Mouse (Mus musculus): Measurements from ENCODE around the gene Zfp512b. TPM values are rescaled to one million over a fixed set of nuclear protein-coding genes. Genes with fewer than 3 reads are reported as not detected.

Gene Zfp512b
- polyA plus RNA-seq, 1 experiment from 2014 or later, result 70.2 TPM

DNA sequence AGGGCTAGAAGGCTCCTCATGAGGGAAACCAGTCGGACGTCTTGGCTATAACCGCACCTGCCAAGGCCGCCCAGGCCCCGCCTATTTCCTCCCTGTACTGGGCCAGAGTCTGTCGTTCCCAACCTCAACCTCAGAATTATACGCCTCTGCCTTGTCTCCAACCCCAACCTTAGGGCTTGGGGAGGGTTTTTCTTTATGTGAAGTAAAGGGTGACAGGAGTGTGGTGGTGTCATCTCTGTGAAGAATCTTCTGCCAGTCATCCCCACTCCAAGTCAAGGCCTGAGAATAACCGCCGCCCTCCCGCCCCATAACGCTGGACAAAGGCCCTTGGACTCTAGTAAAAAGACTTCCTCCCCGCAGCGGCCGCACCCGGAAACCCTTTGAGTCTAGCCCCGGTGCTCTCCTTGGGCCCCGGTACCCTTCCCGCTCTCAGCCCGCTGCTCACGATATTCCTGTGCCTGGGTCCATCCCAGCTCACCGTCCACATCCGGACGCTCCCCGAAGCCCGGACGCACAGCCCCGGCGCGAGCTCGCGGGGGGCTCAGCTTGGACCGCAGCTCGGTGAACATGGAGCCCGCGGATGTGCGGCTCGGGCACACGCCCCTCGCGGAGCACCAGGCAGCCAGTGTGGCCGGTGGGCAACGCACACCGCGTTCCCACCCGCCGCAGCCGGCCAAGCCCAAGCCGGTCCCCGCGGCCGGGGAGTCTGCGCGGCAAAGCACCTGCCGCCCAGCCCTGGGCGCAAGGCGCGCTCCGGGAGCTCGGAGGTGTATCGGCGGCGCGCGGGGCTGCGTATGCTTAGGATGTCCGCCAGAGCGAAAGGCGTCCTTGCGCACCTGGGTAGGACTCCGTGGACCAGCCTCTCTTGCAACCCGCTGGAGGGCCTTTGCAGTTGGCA, 6.1 kb upstream of the Zfp512b start, which contains the start of gene Samd10:
Gene Samd10 (minus strand): TSS at position 759 of the 898 bp plus-strand sequence.
- Histone ChIP-seq H3K36me3 (peaks cover 16% of the 10 kb centered on the region), H3K4me1 (replicated peaks) (peaks cover 49% of the 10 kb centered on the region), H3K27ac (peak within 1 kb of the TSS; percentile 91), H3K9ac (replicated peaks) (peak within 1 kb of the TSS; percentile 85), H3K9me3 (no peaks in the 10 kb centered on the region), H3K27me3 (no peaks in the 10 kb centered on the region), H3K4me3 (replicated peaks) (peak within 1 kb of the TSS; percentile 54), H3K4me2 (replicated peaks) (peak within 1 kb of the TSS; percentile 75)
- peak; percentile 29 for ATAC-seq
- WGBS, result 1% methylated on average over 71 of the region's 71 CpGs

DNA sequence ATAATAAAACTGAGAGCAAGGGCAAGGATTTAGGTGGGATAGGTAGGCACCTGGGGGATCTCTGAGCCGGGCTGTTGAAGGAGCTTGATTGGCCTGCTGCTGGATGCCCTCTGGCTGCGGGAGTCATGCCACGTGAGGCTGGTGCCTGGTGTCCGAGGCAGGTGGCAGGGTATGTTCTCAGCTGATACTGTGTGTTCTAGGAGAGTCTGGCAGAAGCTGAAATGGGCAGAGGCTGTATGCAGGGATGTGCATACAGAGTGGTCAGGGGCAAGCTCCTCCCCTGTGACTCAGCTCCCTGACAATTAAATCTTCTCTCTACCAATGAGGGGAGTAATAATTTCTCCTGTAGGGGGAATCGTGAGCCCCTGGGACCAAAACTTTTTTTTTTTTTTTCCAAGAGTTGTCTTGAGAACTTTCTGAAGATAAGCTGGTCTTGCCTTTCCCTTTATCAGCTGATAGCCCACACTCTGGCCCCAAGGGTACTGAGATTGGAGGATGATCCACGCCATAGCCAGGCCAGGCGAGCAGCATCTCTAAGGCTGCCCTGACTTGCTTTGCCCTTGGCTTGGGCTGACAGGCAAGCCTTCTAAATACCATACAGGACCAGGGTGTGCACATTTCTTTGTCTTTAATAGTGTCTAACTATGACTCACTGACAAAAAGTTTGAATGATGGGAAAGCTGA, 4.9 kb upstream of the Zfp512b start:
- Histone ChIP-seq H3K9ac (replicated peaks) (0 out of 2 replicates have a peak overlapping the region, but pooled peaks have one; percentile 25), H3K27me3 (no peaks in the 10 kb centered on the region), H3K4me3 (replicated peaks) (peak overlapping the region; percentile 54), H3K27ac (no peak overlapping the region), H3K4me1 (replicated peaks) (peaks cover 50% of the 10 kb centered on the region), H3K36me3 (peaks cover 16% of the 10 kb centered on the region), H3K9me3 (no peaks in the 10 kb centered on the region), H3K4me2 (replicated peaks) (peak overlapping the region; percentile 75)
- ATAC-seq, result no peak
- WGBS, result 69% methylated on average over 7 of the region's 7 CpGs

DNA sequence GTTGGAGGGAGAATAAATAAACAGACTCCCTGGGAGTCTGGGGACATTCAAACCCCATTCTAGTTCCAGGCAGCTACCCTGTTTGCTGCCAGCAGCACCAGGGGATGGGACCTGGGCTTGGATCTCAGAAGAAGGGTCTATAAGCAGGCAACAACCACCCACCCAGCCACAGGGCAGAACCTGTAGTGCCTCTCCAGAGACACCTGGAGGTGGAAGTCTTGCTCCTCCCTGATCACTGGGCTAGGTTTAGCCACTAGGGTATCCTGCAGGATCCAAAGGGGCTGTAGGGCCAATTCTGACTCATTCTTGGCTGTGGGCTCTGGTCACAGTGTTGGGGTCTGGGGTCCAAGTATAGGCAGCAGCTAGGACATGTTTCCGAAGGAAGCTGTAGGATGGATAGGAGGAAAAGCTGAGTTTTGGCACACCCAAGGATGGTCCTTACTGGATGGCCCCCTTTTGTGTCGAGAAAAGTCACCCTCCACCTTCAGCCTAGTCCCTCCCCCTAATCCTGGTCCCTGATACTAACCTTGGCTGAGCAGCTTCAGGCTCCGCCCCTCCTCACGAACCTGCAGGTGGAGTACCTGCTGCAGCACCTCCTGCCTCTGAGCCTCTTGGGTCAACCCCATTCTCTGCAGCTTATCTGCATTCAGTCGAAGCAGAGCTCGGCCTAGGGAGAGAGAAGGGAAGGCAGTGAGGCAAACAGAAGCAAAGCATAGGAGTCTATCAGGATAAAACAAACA, 3.8 kb upstream of the Zfp512b start:
- no peak overlapping the region for H3K4me2 ChIP-seq (replicated peaks)

DNA sequence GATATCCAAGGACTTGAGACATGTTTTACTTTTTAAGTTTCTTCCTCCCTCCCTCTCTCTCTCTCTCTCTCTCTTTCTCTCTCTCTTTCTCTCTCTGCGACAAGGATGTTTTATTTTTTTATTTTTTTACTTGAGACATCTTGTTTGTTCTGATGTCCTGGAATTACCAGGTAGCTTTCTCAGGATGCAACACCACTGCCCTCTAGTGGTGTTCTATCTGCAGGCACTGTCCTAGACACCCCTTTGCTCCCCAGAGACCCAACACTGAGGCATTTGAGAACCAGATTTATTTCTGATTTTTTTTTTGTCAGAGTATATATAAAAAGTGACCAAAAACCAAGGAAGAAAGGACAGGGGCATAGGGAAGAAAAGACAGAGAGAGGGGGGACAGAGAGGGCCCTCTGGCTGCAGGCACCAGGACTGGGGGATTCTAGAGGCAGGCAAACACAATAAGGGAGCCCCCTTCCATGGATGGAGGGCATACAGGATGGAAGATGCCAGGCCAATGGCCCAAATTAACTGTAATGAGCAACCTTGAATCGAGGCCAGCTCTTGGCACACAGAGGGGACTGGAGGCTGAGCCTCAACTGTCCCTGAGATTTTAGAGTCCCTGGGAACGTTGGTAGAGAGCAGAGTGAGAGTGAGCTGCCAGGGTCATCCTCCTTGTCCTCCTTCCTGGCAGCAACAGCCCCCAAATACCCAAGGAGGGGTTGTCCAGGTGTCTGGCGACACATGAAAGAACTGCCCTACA, 2.5 kb upstream of the Zfp512b start:
- Histone ChIP-seq H3K4me1 (replicated peaks) (peaks cover 51% of the 10 kb centered on the region), H3K36me3 (peaks cover 23% of the 10 kb centered on the region), H3K4me2 (replicated peaks) (no peak overlapping the region), H3K4me3 (replicated peaks) (no peak overlapping the region), H3K27me3 (no peaks in the 10 kb centered on the region), H3K27ac (no peak overlapping the region), H3K9ac (replicated peaks) (no peak overlapping the region), H3K9me3 (no peaks in the 10 kb centered on the region)
- no peak for ATAC-seq
- WGBS, result 79% methylated on average over 4 of the region's 4 CpGs

More for the DNA sequence above, 3.8 kb upstream of the Zfp512b start:
- H3K4me1 ChIP-seq (replicated peaks), result peaks cover 45% of the 10 kb centered on the region
- ATAC-seq, result no peak
- H3K4me3 ChIP-seq (replicated peaks), result no peak overlapping the region
- H3K27me3 ChIP-seq, result no peaks in the 10 kb centered on the region
- H3K36me3 ChIP-seq, result peaks cover 16% of the 10 kb centered on the region
- H3K27ac ChIP-seq, result no peak overlapping the region
- H3K9me3 ChIP-seq, result no peaks in the 10 kb centered on the region
- H3K9ac ChIP-seq (replicated peaks), result no peak overlapping the region
- 62% methylated on average over 6 of the region's 6 CpGs for WGBS

DNA sequence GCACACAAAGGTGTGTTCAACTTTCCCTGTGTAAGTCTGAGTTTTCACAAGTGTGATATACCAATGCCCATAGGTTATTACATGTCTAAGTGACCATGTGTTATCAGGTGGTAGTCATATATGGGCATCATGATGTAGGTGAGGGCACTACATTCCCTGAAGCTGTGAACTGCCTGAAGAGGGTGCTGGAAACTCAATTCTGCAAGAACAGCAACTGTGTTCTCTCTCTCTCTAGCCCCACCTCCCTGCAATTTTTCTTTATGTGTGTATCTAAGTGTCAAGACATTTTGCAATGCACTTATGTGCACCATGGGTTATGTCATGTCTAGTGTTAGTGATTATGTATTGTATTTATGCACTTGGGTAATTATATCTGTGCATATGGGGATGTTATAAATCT, 1.3 kb upstream of the Zfp512b start:
- Histone ChIP-seq H3K4me3 (replicated peaks) (no peak overlapping the region), H3K27me3 (no peaks in the 10 kb centered on the region), H3K9me3 (no peaks in the 10 kb centered on the region), H3K4me1 (replicated peaks) (peaks cover 47% of the 10 kb centered on the region), H3K4me2 (replicated peaks) (no peak overlapping the region), H3K27ac (no peak overlapping the region), H3K9ac (replicated peaks) (no peak overlapping the region), H3K36me3 (peaks cover 35% of the 10 kb centered on the region)
- no peak for ATAC-seq

- peak; percentile 25 for ATAC-seq
- 12% methylated on average over 6 of the region's 6 CpGs for WGBS
- peak overlapping the region; percentile 95 for H3K9ac ChIP-seq (replicated peaks)
- H3K4me2 ChIP-seq (replicated peaks), result peak overlapping the region; percentile 89
- H3K27me3 ChIP-seq, result no peaks in the 10 kb centered on the region
- peaks cover 44% of the 10 kb centered on the region for H3K36me3 ChIP-seq
- peaks cover 42% of the 10 kb centered on the region for H3K4me1 ChIP-seq (replicated peaks)
- peak overlapping the region; percentile 89 for H3K27ac ChIP-seq
- H3K4me3 ChIP-seq (replicated peaks), result peak overlapping the region; percentile 98
- H3K9me3 ChIP-seq, result no peaks in the 10 kb centered on the region
Observed at GRCm38 (mm10) chr2:181593042-181593421, 429 bp upstream of the Zfp512b start.

DNA sequence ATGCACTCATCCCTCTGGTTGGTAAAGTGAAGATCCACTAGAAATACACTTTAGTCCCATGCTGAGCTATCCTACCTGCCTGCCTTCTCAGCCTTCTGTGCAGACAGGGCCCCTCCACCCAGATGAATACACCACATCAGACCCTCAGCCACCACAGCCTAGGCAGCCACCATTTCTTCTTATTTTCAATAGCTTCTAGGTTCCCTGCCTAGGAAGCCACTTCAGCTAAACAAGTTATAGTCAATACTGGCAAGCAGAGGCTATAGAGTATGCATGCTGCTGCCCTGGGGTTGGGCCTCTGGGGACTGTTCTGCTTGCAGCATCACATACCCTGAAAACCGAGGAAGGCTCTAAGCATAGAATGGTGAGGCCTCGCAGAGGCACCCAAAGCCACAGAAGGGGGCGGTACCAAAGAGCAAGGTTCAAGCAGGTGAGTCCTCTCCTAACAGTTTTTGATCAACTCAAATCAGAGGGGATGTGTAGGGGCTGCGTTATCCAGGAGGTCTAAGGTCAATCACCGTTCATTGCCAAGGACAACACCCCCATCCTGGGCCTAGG, 996 bp downstream of the Zfp512b start, which contains the start of gene Prpf6:
Gene Prpf6 (plus strand): TSS at position 341 of the 558 bp plus-strand sequence.
- H3K9ac ChIP-seq (replicated peaks), result peak within 1 kb of the TSS; percentile 95
- H3K36me3 ChIP-seq, result peaks cover 56% of the 10 kb centered on the region
- H3K27me3 ChIP-seq, result no peaks in the 10 kb centered on the region
- peak within 1 kb of the TSS; percentile 98 for H3K4me3 ChIP-seq (replicated peaks)
- H3K27ac ChIP-seq, result peak within 1 kb of the TSS; percentile 89
- peak within 1 kb of the TSS; percentile 89 for H3K4me2 ChIP-seq (replicated peaks)
- 11% methylated on average over 5 of the region's 5 CpGs for WGBS
- H3K4me1 ChIP-seq (replicated peaks), result peaks cover 32% of the 10 kb centered on the region
- no peaks in the 10 kb centered on the region for H3K9me3 ChIP-seq
- no peak; the same call in 1 of the 2 replicates for ATAC-seq

DNA sequence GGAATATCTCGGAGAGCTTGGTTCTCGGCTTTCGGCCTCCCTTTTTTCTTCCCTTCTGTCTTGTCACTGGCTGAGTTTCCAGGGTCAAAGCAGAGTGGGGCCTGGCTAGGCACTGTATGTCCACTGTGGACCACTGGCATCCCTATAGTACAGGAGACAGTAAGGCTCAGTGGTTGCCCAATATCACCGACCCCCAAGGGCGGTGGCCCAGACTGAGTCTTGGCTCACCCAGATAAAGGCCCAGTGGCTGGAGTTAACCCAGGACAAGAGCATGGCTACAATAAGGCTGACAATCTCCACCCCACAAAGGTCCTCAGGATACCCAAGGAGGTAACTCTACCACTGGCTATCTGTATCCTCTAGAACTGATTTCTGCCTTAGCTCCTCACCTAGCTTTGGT, 2.1 kb downstream of the Zfp512b start:
- H3K4me2 ChIP-seq (replicated peaks), result peak overlapping the region; percentile 89; the same call in 1 of the 2 replicates
- no peaks in the 10 kb centered on the region for H3K9me3 ChIP-seq
- ATAC-seq, result no peak
- no peaks in the 10 kb centered on the region for H3K27me3 ChIP-seq
- WGBS, result 95% methylated on average over 5 of the region's 5 CpGs
- peaks cover 32% of the 10 kb centered on the region for H3K4me1 ChIP-seq (replicated peaks)
- no peak overlapping the region for H3K27ac ChIP-seq
- H3K4me3 ChIP-seq (replicated peaks), result peak overlapping the region; percentile 98; the same call in 1 of the 2 replicates
- H3K36me3 ChIP-seq, result peaks cover 56% of the 10 kb centered on the region
- peak overlapping the region; percentile 95; the same call in 1 of the 2 replicates for H3K9ac ChIP-seq (replicated peaks)

DNA sequence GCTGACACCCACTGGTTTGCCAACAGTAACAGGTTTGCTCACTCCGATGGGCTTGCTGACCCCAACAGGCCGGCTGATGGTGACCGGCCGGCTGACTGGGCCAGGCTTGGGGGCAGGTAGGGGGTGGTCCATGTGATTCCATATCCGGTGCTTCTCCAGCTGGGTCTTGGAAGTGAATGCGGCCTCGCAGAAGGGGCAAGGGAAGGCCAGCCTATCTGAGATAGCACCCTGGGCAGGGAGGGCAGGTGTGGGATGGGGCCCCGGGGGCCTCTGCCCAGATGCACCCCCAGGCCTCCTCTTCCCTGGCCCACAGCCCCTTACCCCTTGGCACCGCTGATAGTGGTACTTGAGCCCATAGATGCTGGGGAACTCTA, 2.9 kb downstream of the Zfp512b start:
- no peaks in the 10 kb centered on the region for H3K27me3 ChIP-seq
- peaks cover 61% of the 10 kb centered on the region for H3K36me3 ChIP-seq
- peaks cover 32% of the 10 kb centered on the region for H3K4me1 ChIP-seq (replicated peaks)
- no peaks in the 10 kb centered on the region for H3K9me3 ChIP-seq
- 94% methylated on average over 9 of the region's 9 CpGs for WGBS
- no peak overlapping the region for H3K4me2 ChIP-seq (replicated peaks)
- no peak overlapping the region for H3K9ac ChIP-seq (replicated peaks)
- H3K27ac ChIP-seq, result no peak overlapping the region
- H3K4me3 ChIP-seq (replicated peaks), result no peak overlapping the region
- no peak for ATAC-seq

- Histone ChIP-seq H3K27me3 (no peaks in the 10 kb centered on the region), H3K9ac (replicated peaks) (no peak overlapping the region), H3K36me3 (peaks cover 66% of the 10 kb centered on the region), H3K9me3 (no peaks in the 10 kb centered on the region), H3K4me2 (replicated peaks) (no peak overlapping the region), H3K27ac (no peak overlapping the region), H3K4me3 (replicated peaks) (no peak overlapping the region), H3K4me1 (replicated peaks) (peaks cover 32% of the 10 kb centered on the region)
- 94% methylated on average over 10 of the region's 10 CpGs for WGBS
- no peak for ATAC-seq
Observed at GRCm38 (mm10) chr2:181589011-181589731, 3.4 kb downstream of the Zfp512b start.
